Mouse (Mus musculus) right cerebral cortex, postnatal 25 days (tissue): Measurements from ENCODE around the gene Hoxa4.

Source experiments
- DNase-seq: peaks from one replicate; pipeline ENCODE4 v3.0.0; 2022

Hoxa4 gene

GRCm38 (mm10) chr6:52190906-52191810, at the start of gene Hoxa4:
Hoxa4 (minus strand) TSS chr6:52191753.
- no peak for DNase-seq

GRCm38 (mm10) chr6:52241001-52241621, 49.6 kb upstream of the Hoxa4 start:
- no peak for DNase-seq

- DNase-seq: no peak
These were observed 48.9 kb upstream of the Hoxa4 start, which contains the start of gene Hoxa10 for GRCm38 (mm10) chr6:52240389-52241000. Hoxa10 (minus strand) TSS chr6:52240854.

GRCm38 (mm10) chr6:52239625-52240388, 48.3 kb upstream of the Hoxa4 start:
- no peak for DNase-seq

GRCm38 (mm10) chr6:52238976-52239375, 47.4 kb upstream of the Hoxa4 start:
- DNase-seq: no peak

GRCm38 (mm10) chr6:52238155-52238545, 46.6 kb upstream of the Hoxa4 start:
- no peak for DNase-seq

GRCm38 (mm10) chr6:52237346-52238154, 46.0 kb upstream of the Hoxa4 start:
- DNase-seq: no peak

- DNase-seq: no peak
These were observed 45.3 kb upstream of the Hoxa4 start for GRCm38 (mm10) chr6:52236806-52237205.

GRCm38 (mm10) chr6:52235866-52236265, 44.3 kb upstream of the Hoxa4 start:
- DNase-seq: no peak

GRCm38 (mm10) chr6:52235267-52235666, 43.7 kb upstream of the Hoxa4 start:
- DNase-seq: no peak

- DNase-seq: no peak
These were observed 43.0 kb upstream of the Hoxa4 start for GRCm38 (mm10) chr6:52234428-52235140.

GRCm38 (mm10) chr6:52233546-52234427, 42.2 kb upstream of the Hoxa4 start:
- DNase-seq: peak; percentile 13

GRCm38 (mm10) chr6:52232984-52233545, 41.5 kb upstream of the Hoxa4 start:
- DNase-seq: no peak

GRCm38 (mm10) chr6:52232568-52232965, 41.0 kb upstream of the Hoxa4 start:
- DNase-seq: peak; percentile 19

GRCm38 (mm10) chr6:52231885-52232567, 40.5 kb upstream of the Hoxa4 start:
- no peak for DNase-seq

- DNase-seq: no peak
These were observed 39.1 kb upstream of the Hoxa4 start, which contains the start of gene Hoxa9 for GRCm38 (mm10) chr6:52230516-52231165. Hoxa9 (minus strand) TSS chr6:52231089.

- no peak for DNase-seq
These were observed 38.2 kb upstream of the Hoxa4 start for GRCm38 (mm10) chr6:52229558-52230416.
